Mouse (Mus musculus) large intestine, adult 2 months (tissue): Measurements from ENCODE around the gene Gtf2f1. TPM values are rescaled to one million over a fixed set of nuclear protein-coding genes. Genes with fewer than 3 reads are reported as not detected.

Experiments
- DNase-seq: peaks from one replicate; pipeline ENCODE4 v3.0.0-alpha.2; 2012; ENCODE audit warnings: low read depth, low spot score
- WGBS: fragments of 180-500 bp; shearing (Covaris S2); methylation state at CpG from one replicate; pipeline ENCODE4 v1.1.7; 2018; 5-methylcytosine and 5-hydroxymethylcytosine counted together
- polyA plus RNA-seq: library from polyadenylated mRNA; depleted of rRNA; stranded (reverse); fragments of >200 nt; gene quantifications from 2 replicates; pipeline ENCODE4 v1.2.3, GENCODE M21; 2012

Gtf2f1 gene
- polyA plus RNA-seq, 1 experiment: 37.4 TPM

DNA sequence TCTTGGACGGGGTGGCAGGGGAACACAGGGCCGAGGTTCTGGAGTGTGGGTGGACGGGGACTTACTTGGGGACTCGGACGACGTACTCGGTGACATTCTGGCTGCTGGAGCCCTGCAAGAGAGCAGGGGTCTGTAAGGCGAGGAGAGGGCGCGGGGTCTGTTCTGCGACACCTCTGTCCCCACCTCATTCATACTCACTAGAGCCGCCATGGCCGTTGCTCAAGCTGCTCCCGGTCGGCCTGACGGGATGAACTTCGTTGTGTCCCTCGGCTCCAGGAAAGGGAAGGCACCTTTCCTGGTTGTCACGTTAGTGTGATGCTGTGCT lies 215 bp downstream of the Gtf2f1 start:
- WGBS: under 1% methylated on average over 19 of the region's 19 CpGs
- no peak for DNase-seq

DNA sequence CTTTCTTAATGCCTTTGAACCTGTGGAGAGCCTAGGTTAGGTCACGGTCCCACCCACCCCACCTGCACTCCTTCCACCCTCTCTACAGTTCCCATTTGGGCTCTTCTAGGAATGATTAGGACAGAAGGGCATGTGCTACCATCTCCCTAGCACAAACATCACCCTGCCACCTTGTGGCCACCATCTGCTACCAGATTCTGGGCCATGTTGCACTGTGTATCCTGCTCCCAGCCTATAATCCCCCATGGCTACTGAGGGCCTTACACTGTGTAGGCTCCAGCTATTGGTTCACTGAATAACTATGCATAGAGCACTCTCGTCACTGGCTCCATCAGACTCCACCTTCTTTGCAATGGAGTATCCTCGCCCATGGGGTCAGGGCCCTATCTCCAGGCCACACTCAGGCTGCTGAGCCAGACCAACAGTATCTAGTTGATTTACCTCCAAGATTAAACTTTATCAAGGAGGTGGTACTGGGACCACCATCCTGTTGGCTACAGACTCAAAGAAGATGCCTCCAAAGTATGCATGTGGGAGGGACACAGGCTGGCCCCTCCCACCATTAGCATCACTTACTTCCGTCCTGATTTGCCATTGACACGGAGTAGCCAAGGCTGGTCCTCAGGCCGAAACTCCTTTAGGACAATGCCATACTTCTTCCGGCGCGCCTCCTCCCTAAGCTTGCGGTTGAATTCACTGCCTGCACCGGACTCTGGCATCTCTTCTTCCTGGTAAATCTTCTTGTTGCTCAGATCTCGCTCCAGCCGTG lies 3.8 kb downstream of the Gtf2f1 start:
- DNase-seq: no peak
- 91% methylated on average over 13 of the region's 13 CpGs for WGBS

DNA sequence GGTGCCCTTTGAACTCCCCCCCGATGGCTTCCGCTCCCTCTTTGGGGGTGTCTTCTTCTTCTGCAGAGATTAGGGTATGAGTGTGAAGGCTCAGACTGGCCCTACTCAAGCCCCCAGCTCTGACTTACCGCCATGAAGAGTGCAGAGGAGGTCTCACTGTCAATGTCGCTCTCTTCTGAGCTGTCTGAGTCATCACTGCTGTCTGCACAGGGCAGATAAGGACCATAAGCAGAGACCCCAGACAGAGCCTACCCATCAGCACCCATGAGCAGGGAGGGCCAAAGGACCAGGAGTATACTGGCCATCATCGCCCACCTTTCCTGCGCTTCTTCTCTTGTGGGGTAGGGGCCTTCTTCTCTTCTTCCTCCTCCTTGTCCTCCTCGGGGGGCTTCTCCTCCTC lies 7.1 kb downstream of the Gtf2f1 start:
- DNase-seq: no peak
- 88% methylated on average over 7 of the region's 7 CpGs for WGBS

DNA sequence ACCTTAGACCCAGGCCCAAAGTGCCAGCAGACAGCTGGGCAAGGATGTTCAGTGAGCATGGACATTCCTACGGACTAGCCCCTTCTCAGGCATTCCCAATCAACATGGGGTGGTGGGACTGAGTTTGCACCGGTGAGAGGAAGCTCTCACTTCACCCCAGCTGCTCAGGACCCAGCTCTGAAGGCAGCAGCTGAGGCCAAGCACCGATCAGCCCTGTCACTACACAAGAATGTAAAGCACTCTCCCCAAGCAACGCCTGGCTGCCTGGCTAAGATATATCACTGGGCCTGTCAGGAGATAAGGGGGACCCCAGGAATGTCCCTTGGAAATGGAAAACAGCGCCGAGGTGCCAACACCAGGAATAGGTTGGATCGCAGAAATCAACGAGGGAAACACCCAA lies 9.9 kb downstream of the Gtf2f1 start:
- no peak for DNase-seq
- 67% methylated on average over 8 of the region's 8 CpGs for WGBS

DNA sequence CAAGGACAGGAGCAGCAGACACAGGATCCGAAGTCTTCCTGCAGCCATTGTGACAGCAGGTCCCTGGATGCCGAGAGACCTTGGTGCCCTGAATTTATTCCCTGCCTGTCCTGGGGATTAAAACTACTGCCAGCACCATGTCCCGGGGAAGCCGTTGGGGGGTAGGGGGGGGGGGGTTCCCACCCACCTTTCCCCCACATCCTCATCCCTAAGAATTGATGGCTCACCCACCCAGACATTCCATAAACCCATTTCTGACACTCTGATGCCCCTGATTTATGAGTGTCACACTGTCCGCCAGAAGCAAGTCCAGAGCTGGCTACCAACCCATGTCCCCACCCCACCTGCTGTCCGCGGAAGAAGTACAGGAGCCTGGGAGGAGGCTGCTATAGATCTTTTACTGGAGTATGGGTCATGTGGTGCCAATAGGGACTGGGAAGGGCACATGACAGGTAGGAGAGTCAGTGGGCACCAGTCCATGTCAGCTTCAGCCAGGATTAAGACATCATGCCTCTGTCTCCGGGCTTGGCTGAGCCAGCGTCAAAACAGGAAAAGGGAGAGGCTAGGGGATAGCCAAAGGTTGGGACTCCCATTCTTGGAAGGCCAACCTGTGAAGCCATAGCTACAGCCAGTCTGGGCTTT lies 11.0 kb downstream of the Gtf2f1 start, which contains the start of gene Pspn:
Gene Pspn (minus strand): TSS at position 51 of the 642 bp plus-strand sequence.
- 67% methylated on average over 9 of the region's 9 CpGs for WGBS
- no peak for DNase-seq

DNA sequence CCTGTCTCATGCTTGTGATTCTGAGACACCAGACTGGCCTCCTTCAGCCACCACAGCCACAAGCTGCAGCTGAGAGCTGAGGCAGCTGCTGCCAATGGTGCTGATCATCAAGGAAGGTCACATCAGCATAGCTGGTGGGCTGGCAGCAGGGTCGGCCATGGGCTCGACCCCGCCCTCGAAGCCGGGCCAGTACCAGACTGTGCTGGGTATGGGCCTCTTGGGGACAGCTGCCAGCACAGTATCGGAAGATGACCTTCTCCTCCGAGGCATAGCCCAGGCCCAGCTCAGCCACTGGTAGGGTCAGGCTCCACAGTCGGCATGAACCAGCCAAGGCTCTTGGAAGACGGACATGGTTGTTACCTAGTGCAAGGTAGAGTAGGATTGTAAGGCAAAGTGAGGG lies 11.7 kb downstream of the Gtf2f1 start:
- 93% methylated on average over 9 of the region's 9 CpGs for WGBS
- DNase-seq: no peak

DNA sequence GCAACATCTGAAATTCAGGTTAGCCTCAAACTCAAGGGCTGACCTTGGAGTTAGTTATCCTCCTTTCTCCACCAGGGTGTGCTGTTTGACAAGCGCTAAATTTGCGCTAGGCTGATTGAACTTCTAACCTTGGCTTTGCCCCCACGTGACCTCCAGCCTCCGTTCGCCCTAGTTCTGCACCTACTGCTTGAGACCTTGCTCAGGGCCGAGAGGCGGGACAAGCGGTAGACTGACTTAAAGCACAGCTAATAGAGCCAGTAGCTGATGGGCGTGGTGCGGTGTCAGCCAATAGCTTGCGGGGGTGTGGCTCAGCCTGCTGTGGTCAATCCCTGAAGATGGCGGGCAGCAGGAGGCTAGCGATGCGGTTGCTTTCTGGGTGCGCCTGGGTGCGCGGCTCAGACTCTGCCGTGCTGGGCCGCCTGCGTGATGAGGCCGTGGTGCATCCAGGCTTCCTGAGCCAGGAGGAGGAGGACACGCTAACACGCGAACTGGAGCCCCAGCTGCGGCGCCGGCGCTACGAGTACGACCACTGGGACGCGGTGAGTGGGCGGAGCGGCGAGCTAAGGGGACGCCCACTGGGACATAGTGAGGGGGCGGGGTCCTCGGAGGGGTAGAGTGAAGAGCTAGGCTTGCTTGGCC lies 13.9 kb downstream of the Gtf2f1 start, which contains the start of gene Alkbh7:
Gene Alkbh7 (plus strand): TSS at position 311 of the 639 bp plus-strand sequence.
- under 1% methylated on average over 38 of the region's 38 CpGs for WGBS
- DNase-seq: peak; percentile 93

DNA sequence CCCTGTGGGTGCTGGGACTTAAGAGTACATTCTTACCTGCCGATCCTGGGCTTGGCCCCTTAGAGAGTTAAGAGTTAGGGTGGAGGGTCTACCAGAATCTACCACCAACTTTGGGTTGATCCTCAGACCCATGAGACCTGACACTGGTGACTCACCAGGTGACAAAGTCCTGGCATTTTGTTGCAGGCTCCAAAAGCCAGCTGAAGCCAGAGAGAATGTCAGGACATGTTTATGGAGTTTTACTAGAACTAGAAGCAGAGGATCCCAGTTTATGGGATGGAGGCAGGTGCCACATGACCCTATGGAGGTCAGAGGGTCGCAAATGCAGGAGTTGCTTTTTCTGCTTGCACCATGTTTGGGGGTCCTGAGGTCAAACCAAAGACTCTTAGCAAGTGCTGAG lies 14.6 kb downstream of the Gtf2f1 start:
- no peak for DNase-seq
- 53% methylated on average over 2 of the region's 2 CpGs for WGBS

DNA sequence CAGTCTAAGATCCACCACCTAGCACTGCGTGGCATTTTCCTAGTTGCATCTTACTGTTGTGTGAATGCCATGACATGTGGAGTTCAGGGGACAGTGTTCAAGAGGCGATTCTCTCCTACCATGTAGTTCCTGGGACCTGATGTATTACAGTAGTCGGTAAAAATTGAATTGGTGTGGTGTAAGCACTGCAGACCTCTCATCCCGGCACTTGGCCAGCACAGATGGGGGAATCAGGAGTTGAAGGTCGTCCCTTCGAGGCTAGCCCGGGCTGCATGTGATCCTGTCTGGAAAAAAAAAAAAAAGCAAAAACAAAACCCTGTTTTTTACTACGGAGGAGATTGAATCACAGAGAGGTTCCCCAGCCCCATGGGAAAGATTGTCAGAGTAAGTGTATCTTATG lies 16.0 kb downstream of the Gtf2f1 start:
- DNase-seq: no peak
- 84% methylated on average over 8 of the region's 8 CpGs for WGBS

DNA sequence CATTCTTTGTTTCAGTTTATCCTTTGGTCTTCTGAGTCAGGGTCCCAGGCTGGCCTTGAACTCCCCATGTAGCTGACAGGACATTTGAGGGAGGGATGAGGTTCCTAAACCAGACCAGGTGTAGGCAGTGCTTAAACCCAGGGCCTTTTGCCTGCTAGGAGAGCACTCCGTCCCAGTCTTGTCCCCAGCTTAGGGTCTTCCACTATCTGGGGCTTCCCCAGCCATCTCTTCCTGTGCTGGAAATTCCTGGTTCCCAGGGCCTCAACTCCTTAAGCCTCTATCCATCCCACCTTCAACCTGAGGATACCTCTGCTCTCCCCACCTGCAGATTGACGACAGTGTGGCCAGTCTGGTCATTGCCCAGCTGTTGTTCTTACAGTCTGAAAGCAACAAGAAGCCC lies 20.1 kb downstream of the Gtf2f1 start:
- no peak for DNase-seq
- 58% methylated on average over 2 of the region's 2 CpGs for WGBS

DNA sequence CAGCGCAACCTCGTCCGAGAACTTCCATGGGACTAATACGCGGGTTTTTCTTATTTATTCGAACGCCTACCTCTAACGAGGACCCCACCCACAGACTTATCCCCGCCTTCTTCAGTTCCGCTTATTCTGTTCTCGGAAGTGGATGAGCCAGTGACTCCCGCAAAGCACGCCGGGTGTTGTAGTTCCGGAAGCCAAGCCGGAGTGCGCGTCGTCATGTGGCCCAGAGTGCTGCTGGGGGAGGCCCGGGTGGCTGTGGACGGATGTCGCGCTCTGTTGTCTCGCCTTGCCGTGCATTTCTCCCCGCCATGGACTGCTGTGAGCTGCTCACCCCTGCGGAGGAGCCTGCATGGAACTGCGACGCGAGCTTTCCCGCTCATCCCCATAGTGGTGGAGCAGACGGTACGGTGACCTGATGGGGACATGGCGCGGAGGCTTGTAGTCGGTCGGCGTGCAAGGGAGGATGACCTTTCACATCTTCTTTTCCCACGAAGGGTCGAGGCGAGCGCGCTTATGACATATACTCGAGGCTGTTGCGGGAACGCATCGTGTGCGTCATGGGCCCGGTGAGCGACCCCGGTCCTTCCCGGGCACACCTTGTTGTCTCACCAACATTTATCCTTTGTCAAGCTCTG lies 20.9 kb downstream of the Gtf2f1 start, which contains the start of gene Clpp:
Gene Clpp (plus strand): TSS at position 191 of the 632 bp plus-strand sequence.
- DNase-seq: peak; percentile 98
- WGBS: under 1% methylated on average over 52 of the region's 52 CpGs

DNA sequence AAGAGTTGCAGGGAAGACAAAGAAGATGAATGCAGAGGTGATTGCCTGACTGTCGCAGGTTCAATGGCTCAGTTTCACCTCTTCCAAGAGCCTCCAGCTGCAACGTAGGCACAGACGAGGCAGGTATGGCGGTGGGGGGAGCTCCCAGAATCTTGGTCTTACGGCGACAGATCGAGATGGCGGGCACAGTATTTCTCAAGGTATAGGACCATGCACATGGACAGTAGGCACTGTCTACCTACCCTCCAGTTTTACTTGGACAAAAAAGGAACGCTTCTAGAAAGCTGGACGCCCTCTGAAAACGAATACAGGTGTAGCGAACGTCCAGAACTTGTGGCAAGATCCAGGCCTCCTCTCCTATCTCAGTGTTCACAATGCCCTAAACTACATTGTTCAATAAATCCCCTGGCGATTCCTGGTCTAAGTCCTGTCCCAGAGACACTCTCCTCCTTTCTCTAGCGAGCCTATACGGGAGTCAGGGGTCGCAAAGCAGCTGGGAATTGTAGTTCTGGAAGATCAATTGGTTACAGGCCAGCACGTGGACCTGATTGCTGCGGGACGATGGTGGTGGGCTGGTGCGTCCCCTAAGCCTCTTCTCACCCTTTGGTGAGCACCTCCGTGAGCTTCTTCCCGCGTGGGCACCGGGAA lies 21.5 kb downstream of the Gtf2f1 start:
- WGBS: under 1% methylated on average over 25 of the region's 25 CpGs
- no peak for DNase-seq

DNA sequence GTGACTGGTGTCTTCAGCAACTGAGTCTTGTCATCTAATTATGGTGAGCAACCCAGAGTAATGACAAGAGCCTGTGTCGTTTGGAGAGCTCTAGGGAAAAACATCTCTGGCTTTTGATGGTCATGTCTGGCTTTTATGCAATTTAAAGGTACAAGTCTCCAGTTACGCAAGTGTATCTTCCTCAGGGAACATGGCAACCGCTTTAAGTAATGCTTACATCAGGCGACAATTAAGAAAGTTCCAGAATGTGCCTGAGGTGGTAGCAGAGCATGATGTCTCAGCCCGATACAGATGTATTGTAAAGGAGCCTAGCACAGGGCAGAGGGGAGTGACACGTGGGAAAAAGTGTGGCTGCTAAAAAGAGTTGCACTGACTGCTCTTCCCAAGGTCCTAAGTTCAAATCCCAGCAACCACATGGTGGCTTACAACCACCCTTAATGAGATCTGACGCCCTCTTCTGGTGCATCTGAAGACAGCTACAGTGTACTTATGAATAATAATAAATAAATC lies 22.1 kb downstream of the Gtf2f1 start:
- no peak for DNase-seq
- 74% methylated on average over 7 of the region's 7 CpGs for WGBS

DNA sequence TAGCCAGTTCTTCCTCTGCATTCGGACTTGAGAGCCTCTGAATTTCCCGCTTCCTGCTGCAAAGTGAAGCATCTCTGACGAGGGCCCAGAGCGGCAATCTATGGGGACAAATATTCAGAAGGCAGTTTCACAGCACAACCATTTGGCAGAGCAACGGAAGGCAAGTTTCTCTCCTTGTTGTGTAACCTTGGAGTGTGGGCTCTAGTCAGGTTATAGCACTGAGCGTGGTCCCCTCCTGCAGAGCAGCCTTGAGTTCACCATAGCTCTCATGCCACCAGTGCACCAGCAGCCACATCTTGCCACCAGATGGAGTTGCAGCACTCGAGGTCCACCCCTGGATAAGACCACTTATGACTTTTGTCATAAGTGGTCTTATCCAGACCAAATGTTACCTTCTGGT lies 22.6 kb downstream of the Gtf2f1 start:
- DNase-seq: no peak
- 87% methylated on average over 7 of the region's 7 CpGs for WGBS

DNA sequence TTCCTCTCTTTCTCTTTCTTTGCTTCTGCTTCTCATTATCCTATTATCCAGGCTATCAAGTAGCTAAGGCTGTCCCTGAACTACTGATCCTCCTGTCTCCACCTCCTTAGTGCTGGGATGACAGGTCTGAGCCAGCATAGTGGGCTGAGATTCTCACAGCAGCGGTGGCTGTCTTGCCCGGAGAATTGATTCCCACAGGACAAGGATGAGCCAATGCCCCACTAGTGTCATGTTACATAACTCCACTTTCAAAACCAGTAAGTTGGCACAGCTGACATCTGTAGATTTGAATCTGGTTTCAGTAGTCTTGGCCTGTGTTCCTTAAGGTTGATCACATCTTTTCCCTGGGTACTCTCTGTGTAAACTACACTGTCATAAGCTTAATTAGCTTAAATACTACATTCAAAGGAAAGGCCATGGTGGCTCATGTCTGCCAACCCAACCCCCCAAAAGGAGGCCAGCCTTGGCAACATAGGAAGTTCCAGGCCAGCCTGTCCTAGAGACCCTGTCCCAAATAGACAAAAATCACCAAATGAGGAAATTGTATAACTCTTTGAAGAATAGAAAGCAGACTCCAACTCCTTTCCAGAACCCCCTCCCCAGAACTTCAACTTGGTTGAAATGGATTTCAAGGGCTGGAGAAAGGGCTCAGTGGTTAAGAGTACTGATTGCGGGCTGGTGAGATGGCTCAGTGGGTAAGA lies 24.8 kb downstream of the Gtf2f1 start:
- 95% methylated on average over 3 of the region's 3 CpGs for WGBS
- DNase-seq: no peak

DNA sequence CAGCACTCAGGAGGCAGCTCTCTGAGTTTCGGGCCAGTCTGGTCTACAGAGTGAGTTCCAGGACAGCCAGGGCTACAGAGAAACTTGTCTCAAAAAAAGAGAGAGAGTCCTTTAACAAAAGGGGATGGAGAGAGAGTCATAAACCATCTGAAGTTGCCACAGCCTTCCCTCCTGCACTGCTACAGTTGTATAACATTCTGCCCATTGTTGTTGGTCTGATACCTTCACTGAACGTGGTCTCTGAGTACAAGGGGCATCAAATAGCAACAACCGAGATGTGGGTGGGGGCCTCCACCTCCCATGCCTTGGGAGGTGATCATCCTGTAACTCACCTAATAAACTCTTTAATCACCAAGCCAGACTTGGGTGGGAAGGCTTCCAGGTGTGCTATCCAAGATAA lies 25.4 kb downstream of the Gtf2f1 start:
- no peak for DNase-seq
- 67% methylated on average over 3 of the region's 3 CpGs for WGBS

DNA sequence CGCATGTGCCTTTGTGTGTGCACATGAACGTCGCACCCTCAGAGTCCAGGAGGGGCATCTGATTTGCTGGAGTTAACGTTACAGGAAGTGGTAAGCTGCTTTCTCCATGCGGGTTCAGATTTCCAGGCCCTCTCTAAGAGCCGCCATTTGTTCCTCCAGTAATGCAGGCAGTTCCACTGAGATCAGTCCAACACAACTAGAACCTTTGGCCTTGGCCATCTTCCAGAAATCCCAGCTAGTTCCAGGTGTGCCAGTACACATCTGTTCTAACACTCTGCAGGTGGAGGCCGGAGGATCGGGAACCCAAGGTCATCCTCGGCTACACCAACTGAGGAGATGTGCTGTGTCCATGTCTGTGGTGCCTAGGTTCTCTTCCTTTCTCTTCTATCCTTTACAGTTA lies 26.2 kb downstream of the Gtf2f1 start:
- WGBS: 42% methylated on average over 9 of the region's 9 CpGs

DNA sequence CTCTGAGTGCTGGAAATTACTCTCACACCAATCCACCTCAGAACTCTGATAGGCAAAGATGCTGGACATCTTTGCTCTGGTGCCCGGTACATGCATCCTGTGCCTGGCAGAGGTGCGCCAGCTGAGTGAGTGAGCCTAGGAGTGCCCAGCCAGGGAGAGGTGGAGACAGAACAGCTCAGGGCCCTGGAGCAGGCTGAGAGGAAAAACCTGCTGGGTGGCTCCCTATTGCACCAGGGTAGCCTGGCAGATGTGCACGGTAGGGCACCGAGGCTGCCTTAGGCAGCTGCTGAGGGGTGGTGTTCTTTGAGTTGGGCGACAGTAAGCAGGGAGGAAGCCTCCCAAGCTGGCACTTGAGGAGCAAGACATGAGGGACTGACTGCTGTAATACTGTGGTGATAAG lies 29.1 kb downstream of the Gtf2f1 start, which contains the start of gene Acer1:
Gene Acer1 (minus strand): TSS at position 114 of the 400 bp plus-strand sequence.
- no peak for DNase-seq
- 30% methylated on average over 5 of the region's 5 CpGs for WGBS

More for the DNA sequence above, 26.2 kb downstream of the Gtf2f1 start:
- DNase-seq: no peak

DNA sequence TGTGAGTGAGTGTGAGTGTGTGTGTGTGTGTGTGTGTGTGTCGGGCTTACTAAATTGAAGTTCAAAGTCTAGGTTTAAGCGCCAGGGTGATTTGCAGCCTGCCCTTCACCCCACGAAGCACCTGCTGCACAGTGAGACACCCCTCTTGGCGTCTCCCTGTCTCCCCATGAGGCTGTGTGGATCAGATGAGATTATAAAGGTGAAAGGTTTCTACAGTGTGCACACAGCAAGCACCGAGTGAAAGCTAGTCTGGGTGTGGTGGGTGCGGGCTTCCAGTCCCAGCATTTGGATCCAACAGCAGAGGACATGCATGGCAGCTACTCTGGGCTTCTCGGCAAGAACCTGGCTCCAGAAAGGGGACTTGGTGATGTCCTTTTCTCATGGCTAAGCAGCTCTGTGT lies 30.0 kb downstream of the Gtf2f1 start:
- peak; percentile 85 for DNase-seq

More for the DNA sequence above, 30.0 kb downstream of the Gtf2f1 start:
- WGBS: 20% methylated on average over 7 of the region's 7 CpGs
